Mouse (Mus musculus) midbrain, embryonic 16.5 days (tissue): ENCODE results near the gene Mettl13. TPM values are rescaled to one million over a fixed set of nuclear protein-coding genes. Genes with fewer than 3 reads are reported as not detected.

Experiments
- ATAC-seq: fragments of 200-750 bp; cut with Nextera tagmentation; 2 replicates; pipeline ENCODE4 v1.8.0; 2017; ENCODE audit warnings: moderate TSS enrichment
- H3K27ac ChIP-seq: fragments of 300-500 bp; sonication (generic); 2 replicates; pipeline ENCODE4 v1.5.1; 2014; ENCODE audit warnings: mild to moderate bottlenecking, low read length, mixed read lengths
- H3K27me3 ChIP-seq: fragments of 300-500 bp; sonication (generic); 2 replicates; pipeline ENCODE4 v1.6.1; 2014; ENCODE audit warnings: low read depth, low read length, mixed read lengths; ENCODE audit not compliant: control insufficient read depth, insufficient read depth
- H3K36me3 ChIP-seq: fragments of 300-500 bp; sonication (generic); 2 replicates; pipeline ENCODE4 v1.6.1; 2014; ENCODE audit warnings: mild to moderate bottlenecking, low read length, moderate library complexity, mixed read lengths; ENCODE audit not compliant: control insufficient read depth, insufficient read depth
- H3K4me1 ChIP-seq: fragments of 300-500 bp; sonication (generic); 2 replicates; pipeline ENCODE4 v1.6.1; 2014; ENCODE audit warnings: mild to moderate bottlenecking, low read length, mixed read lengths; ENCODE audit not compliant: control insufficient read depth, insufficient read depth
- H3K4me2 ChIP-seq: fragments of 300-500 bp; sonication (generic); 2 replicates; pipeline ENCODE4 v1.6.1; 2014; ENCODE audit warnings: mild to moderate bottlenecking, low read length, mixed read lengths
- H3K4me3 ChIP-seq: fragments of 300-500 bp; sonication (generic); 2 replicates; pipeline ENCODE4 v1.5.1; 2014; ENCODE audit warnings: low read depth, mild to moderate bottlenecking, low read length, moderate library complexity, mixed read lengths
- H3K9ac ChIP-seq: fragments of 300-500 bp; sonication (generic); 2 replicates; pipeline ENCODE4 v1.6.1; 2014; ENCODE audit warnings: low read depth, low read length, mixed read lengths
- H3K9me3 ChIP-seq: fragments of 300-500 bp; sonication (generic); replicated peaks from 2 replicates; pipeline ENCODE4 v1.6.1; 2014; ENCODE audit warnings: mild to moderate bottlenecking, low read length, mixed read lengths; ENCODE audit not compliant: control insufficient read depth, poor library complexity, severe bottlenecking
- WGBS: fragments of 180-500 bp; shearing (Covaris S2); extraction: QIAGEN DNeasy Blood & Tissue Kit; methylation state at CpG from one replicate; pipeline ENCODE4 v1.1.7; 2014; 5-methylcytosine and 5-hydroxymethylcytosine counted together
- polyA plus RNA-seq: library from polyadenylated mRNA; unstranded; fragments of >200 nt; fragmentation: Nextera tagmentation; extraction: Ambion mirVana; gene quantifications from 2 replicates; pipeline ENCODE4 v1.2.1, GENCODE M21; 2015

The Mettl13 gene
- polyA plus RNA-seq, 1 experiment from 2014 or later = 18.0 TPM

GRCm38 (mm10) chr1:162510013-162510356, 38.4 kb downstream of the Mettl13 start:
- Histone ChIP-seq H3K4me1 (no peaks in the 10 kb centered on the region), H3K9ac (no peak overlapping the region), H3K27me3 (no peaks in the 10 kb centered on the region), H3K36me3 (no peaks in the 10 kb centered on the region), H3K4me2 (no peak overlapping the region), H3K9me3 (no peaks in the 10 kb centered on the region), H3K4me3 (no peak overlapping the region), H3K27ac (no peak overlapping the region)
- WGBS = 78% methylated on average over 2 of the region's 2 CpGs
- ATAC-seq = no peak

GRCm38 (mm10) chr1:162509329-162510012, 38.9 kb downstream of the Mettl13 start:
- no peak overlapping the region for H3K4me3 ChIP-seq
- no peaks in the 10 kb centered on the region for H3K4me1 ChIP-seq
- no peak overlapping the region for H3K9ac ChIP-seq
- H3K27ac ChIP-seq = no peak overlapping the region
- WGBS = 54% methylated on average over 12 of the region's 12 CpGs
- no peaks in the 10 kb centered on the region for H3K27me3 ChIP-seq
- no peak overlapping the region for H3K4me2 ChIP-seq
- no peaks in the 10 kb centered on the region for H3K36me3 ChIP-seq
- 0 out of 2 replicates have a peak, but pooled peaks have one; percentile 51 for ATAC-seq
- H3K9me3 ChIP-seq = no peaks in the 10 kb centered on the region

GRCm38 (mm10) chr1:162508211-162509005, 39.9 kb downstream of the Mettl13 start:
- H3K27me3 ChIP-seq = no peaks in the 10 kb centered on the region
- H3K4me1 ChIP-seq = no peaks in the 10 kb centered on the region
- WGBS = 83% methylated on average over 4 of the region's 4 CpGs
- H3K4me3 ChIP-seq = no peak overlapping the region
- ATAC-seq = no peak
- H3K36me3 ChIP-seq = no peaks in the 10 kb centered on the region
- H3K9me3 ChIP-seq = no peaks in the 10 kb centered on the region
- no peak overlapping the region for H3K27ac ChIP-seq
- H3K4me2 ChIP-seq = no peak overlapping the region
- no peak overlapping the region for H3K9ac ChIP-seq

GRCm38 (mm10) chr1:162506516-162506915, 41.8 kb downstream of the Mettl13 start:
- WGBS = 88% methylated on average over 4 of the region's 4 CpGs
- no peaks in the 10 kb centered on the region for H3K27me3 ChIP-seq
- H3K9ac ChIP-seq = no peak overlapping the region
- H3K27ac ChIP-seq = no peak overlapping the region
- H3K36me3 ChIP-seq = no peaks in the 10 kb centered on the region
- H3K4me2 ChIP-seq = no peak overlapping the region
- H3K4me3 ChIP-seq = no peak overlapping the region
- no peak for ATAC-seq
- H3K4me1 ChIP-seq = no peaks in the 10 kb centered on the region
- H3K9me3 ChIP-seq = no peaks in the 10 kb centered on the region

GRCm38 (mm10) chr1:162505649-162506048, 42.7 kb downstream of the Mettl13 start:
- Histone ChIP-seq H3K9me3 (no peaks in the 10 kb centered on the region), H3K4me3 (no peak overlapping the region), H3K4me2 (no peak overlapping the region), H3K36me3 (no peaks in the 10 kb centered on the region), H3K4me1 (no peaks in the 10 kb centered on the region), H3K27ac (no peak overlapping the region), H3K9ac (no peak overlapping the region), H3K27me3 (no peaks in the 10 kb centered on the region)
- ATAC-seq = no peak
- 89% methylated on average over 6 of the region's 6 CpGs for WGBS

Other genes with a start within 250 kb of the Mettl13 start
- 66.2 and 69.4 TPM in 2 replicates for gene Dnm3, start 70.5 kb downstream of the Mettl13 start, polyA plus RNA-seq
- gene Vamp4, start 22.0 kb upstream of the Mettl13 start, polyA plus RNA-seq = 87.6 and 88.8 TPM in 2 replicates
- not detected in 2 replicates for gene Myoc, start 90.6 kb upstream of the Mettl13 start, polyA plus RNA-seq
- gene Myocos, start 109.7 kb upstream of the Mettl13 start, polyA plus RNA-seq = not detected in 2 replicates
- 121 and 150 TPM in 2 replicates for gene Prrc2c, start 192.0 kb upstream of the Mettl13 start, polyA plus RNA-seq